Mouse (Mus musculus) C2C12 (cell line): ENCODE measurements around the gene Nfib.

Experiments used
- CEBPB ChIP-seq: IDR thresholded peaks from one replicate; pipeline ENCODE4 v1.6.1; 2011; ENCODE audit warnings: low read depth, mild to moderate bottlenecking, control low read depth, moderate library complexity
- CTCF ChIP-seq: IDR thresholded peaks from one replicate; pipeline ENCODE4 v1.5.1; 2011; ENCODE audit not compliant: control insufficient read depth, insufficient read depth, insufficient read length
- FOSL1 ChIP-seq: IDR thresholded peaks from one replicate; pipeline ENCODE4 v1.8.0; 2011; ENCODE audit warnings: mild to moderate bottlenecking, low read length; ENCODE audit not compliant: poor library complexity, insufficient read depth, severe bottlenecking
- MYOG ChIP-seq: IDR thresholded peaks from one replicate; pipeline ENCODE4 v1.6.1; 2011; ENCODE audit not compliant: control insufficient read depth, insufficient read length; ENCODE audit errors: extremely low read depth
- USF1 ChIP-seq: IDR thresholded peaks from one replicate; pipeline ENCODE4 v1.6.1; 2011; ENCODE audit warnings: low read depth, mild to moderate bottlenecking, control low read depth, moderate library complexity

GRCm38 (mm10) chr4:82533231-82533630, 172.3 kb downstream of the Nfib start:
- no peak for TF ChIP-seq CTCF
- no peak for TF ChIP-seq CEBPB
- TF ChIP-seq USF1: no peak
- no peak for TF ChIP-seq MYOG
- no peak for TF ChIP-seq FOSL1
